Mouse (Mus musculus) ovary, postnatal 36 days (tissue): ENCODE results near the gene Adk.

ENCODE experiments used
- DNase-seq: peaks from one replicate; pipeline ENCODE4 v3.0.0; 2022; ENCODE audit warnings: low spot score, mixed read lengths

Gene Adk

GRCm38 (mm10) chr14:21101562-21101961, 49.2 kb downstream of the Adk start:
- no peak for DNase-seq

GRCm38 (mm10) chr14:21102666-21103203, 50.4 kb downstream of the Adk start:
- DNase-seq, result no peak

- no peak for DNase-seq
These were observed 52.7 kb downstream of the Adk start for GRCm38 (mm10) chr14:21105049-21105448.

GRCm38 (mm10) chr14:21106582-21106981, 54.2 kb downstream of the Adk start:
- no peak for DNase-seq

GRCm38 (mm10) chr14:21107551-21107950, 55.2 kb downstream of the Adk start:
- DNase-seq, result no peak

GRCm38 (mm10) chr14:21110492-21110891, 58.1 kb downstream of the Adk start:
- DNase-seq, result no peak

DNA sequence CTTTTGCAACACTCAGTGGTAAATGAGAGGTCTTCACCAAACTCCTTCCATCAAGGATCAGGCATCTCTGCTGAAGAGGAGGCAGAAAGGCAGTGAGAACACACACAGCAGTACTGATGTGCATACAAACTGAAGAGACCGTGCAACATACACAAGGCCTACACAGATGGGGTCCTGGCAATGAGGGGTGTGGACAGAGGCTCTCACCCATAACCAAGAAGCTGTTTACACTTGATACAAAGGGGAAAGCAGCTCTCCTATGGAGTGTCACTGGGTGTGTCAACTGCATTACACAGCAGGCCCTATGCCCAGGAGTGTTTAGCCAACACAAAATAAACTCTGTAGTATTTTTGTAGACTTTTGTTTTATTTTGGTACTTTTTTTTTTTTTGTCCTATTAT, 59.1 kb downstream of the Adk start:
- DNase-seq, result no peak

DNA sequence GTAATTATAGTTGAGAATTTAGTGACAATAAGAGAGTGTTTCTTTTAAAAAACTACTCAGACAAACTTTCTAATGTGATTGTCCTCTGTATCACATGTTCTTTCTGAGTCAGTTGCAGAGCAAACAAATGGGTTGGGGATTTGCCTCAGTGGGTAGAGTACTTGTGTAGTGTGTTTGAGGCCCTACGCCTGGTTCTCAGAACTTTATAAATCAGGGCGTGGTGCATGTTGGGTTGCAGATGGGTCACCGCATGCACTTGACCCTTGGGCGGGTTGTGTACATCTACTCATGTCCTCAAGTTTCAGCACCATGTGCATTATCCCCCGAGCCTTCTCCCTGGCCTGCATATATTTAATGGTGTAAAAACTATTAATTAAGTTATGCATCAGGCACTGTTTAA, 59.8 kb downstream of the Adk start:
- no peak for DNase-seq

DNA sequence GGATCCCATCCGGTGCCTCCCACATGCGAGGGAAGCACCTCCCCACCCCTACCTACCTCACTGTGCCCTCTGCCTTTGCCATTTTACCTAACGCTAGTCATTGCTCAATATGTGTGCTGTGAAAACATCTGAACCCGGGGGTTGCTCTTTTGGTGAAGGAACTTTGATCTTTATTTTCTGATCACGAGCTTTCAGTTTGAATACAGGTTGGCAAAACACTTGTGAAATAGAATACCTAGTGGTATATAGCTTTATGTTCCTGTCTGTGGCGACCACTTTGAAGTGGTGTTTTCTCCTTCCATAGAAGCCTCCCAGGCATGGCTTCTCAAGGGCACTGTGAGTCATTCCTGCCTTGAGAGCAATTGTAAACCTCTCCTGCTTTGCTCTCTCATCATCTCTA, 60.4 kb downstream of the Adk start:
- no peak for DNase-seq

DNA sequence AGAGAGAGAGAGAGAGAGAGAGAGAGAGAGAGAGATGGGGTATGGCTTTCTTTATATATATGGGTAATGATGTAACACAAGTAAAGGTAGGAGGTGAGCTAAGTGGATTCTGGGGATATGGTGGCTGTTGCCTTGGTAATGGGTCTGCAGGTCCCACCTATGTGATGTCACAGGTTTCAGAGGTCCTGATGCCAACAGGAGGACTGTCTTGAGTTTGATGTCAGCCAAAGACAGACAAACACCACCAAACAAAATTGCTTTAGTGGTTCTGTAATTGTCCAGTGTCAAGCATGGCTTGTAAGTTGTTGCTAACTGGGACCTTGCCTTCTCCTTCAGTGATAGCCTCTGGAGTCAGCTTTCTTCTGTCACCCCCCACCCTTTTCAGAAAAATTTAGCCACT, 62.0 kb downstream of the Adk start:
- DNase-seq, result no peak

GRCm38 (mm10) chr14:21115318-21115717, 62.9 kb downstream of the Adk start:
- DNase-seq, result no peak

GRCm38 (mm10) chr14:21115888-21116460, 63.6 kb downstream of the Adk start:
- no peak for DNase-seq

DNA sequence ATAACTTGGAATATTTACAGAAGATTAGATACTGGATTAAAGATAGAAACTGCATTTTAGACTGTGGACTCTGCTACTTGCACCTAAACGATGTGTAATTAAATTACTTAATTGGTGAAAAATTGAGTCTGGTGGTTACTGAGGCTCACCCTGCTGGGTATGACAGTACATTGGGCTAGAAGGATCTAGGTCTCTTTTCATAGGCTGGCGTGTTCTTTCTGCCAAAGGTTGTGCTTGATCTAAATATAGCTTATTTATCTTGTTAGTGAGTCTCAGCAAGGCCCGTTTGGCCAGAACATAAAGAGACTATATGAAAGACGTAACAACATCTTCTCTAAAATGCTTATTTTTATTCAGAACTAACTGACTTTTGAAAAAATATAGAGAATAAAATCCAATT, 65.7 kb downstream of the Adk start:
- no peak for DNase-seq

GRCm38 (mm10) chr14:21119653-21120313, 67.4 kb downstream of the Adk start:
- DNase-seq, result no peak

- no peak for DNase-seq
These were observed 68.1 kb downstream of the Adk start for GRCm38 (mm10) chr14:21120473-21120872.

DNA sequence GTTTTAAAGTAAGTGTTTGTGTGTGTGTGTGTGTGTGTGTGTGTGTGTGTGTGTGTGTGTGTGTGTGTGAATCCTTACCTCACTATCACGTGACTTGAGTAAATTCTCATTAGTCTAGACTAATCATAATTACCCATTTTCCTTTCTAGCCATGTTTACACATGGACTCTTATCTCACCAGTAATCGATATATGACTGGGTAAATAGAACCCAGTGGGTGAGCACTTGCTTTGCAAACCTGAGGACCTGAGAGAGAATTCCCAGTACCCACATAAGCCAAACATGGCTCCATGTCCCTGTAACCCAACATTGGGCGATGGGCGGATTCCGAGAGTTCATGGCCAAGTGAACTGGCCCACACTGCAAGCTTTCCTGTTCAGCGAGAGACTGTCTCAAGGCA, 74.8 kb downstream of the Adk start:
- DNase-seq, result no peak

DNA sequence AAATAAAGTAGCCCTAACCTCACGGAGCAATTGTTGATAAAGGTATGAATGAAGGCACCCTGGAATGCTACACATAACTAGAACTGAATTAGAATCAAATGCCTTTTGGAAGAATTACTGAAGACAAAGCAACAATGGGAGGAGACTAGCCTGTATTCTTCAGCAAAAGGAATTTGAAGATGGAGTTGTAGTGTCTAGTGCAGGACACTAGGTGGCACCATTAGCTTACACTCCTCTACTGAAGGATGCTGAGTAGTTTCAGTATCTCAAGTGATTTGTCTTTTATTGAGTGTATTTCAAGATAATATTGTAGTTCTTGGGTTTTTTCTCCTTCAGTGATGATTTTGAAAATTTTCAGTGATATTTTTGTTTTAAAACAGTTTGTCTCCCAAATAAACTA, 84.5 kb downstream of the Adk start:
- DNase-seq, result no peak

GRCm38 (mm10) chr14:21142603-21143002, 90.2 kb downstream of the Adk start:
- DNase-seq, result no peak

- peak; percentile 16 for DNase-seq
These were observed 91.2 kb downstream of the Adk start for GRCm38 (mm10) chr14:21143406-21144115.

DNA sequence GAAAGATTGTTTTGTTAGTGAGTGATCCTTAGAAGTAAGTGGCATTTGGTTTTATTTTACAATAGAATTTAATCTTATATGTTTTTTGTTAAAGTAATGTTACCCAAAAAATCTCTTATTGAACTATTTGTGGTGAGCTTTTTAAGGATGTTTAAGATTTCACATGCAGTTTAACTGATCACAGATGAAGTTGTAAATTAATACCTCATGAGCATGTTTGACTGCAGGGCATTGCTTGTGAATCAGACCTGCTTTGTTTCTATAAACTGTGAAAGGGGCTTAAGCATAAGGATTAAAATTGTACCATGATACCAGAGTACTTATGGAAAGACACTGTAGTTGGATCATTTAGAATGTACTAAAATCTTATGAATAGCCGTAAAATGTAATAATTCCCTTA, 94.8 kb downstream of the Adk start:
- DNase-seq, result no peak

GRCm38 (mm10) chr14:21150301-21150700, 97.9 kb downstream of the Adk start:
- DNase-seq, result no peak

DNA sequence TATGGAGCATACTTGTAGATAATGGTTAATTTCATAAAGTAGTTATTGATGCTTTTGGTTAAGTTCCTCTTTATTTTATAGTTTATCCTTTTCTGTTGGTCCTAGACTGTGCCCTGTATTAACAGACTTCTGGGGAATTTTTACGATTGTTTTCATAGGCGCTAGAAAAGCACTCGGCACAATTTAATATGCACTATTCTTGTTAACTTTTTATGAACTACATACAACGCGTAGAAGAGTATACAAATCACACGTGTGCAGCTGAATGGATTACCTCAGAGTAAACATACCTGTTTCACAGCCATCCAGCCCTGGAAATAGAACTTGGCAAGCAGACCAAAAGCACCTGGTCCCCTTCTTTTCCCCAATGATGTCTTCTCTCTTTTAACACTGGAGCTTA, 99.7 kb downstream of the Adk start:
- no peak for DNase-seq

- no peak for DNase-seq
These were observed 113.3 kb downstream of the Adk start for GRCm38 (mm10) chr14:21165706-21166105.
